Mouse (Mus musculus) cerebellum, adult 11-12 months (tissue): ENCODE measurements around the gene Rprd2.

Experiments
- DNase-seq: peaks from one replicate; pipeline ENCODE4 v3.0.0; 2022

Gene Rprd2

GRCm38 (mm10) chr3:95734092-95734702 is 84.5 kb downstream of the Rprd2 start:
- DNase-seq: no peak

GRCm38 (mm10) chr3:95732744-95733521 is 85.7 kb downstream of the Rprd2 start:
- DNase-seq: no peak

- no peak for DNase-seq
Observed at GRCm38 (mm10) chr3:95732297-95732696, 86.4 kb downstream of the Rprd2 start.

- DNase-seq: no peak
Observed at GRCm38 (mm10) chr3:95731802-95732201, 86.9 kb downstream of the Rprd2 start.

- DNase-seq: no peak
Observed at GRCm38 (mm10) chr3:95730431-95730830, 88.2 kb downstream of the Rprd2 start.

GRCm38 (mm10) chr3:95728906-95729305 is 89.8 kb downstream of the Rprd2 start:
- DNase-seq: no peak

GRCm38 (mm10) chr3:95726696-95727358 is 91.8 kb downstream of the Rprd2 start:
- no peak for DNase-seq

- no peak for DNase-seq
Observed at GRCm38 (mm10) chr3:95725863-95726262, 92.8 kb downstream of the Rprd2 start.

GRCm38 (mm10) chr3:95722386-95722785 is 96.3 kb downstream of the Rprd2 start:
- DNase-seq: no peak

GRCm38 (mm10) chr3:95718153-95718552 is 100.5 kb downstream of the Rprd2 start:
- no peak for DNase-seq

- no peak for DNase-seq
Observed at GRCm38 (mm10) chr3:95716075-95716474, 102.6 kb downstream of the Rprd2 start.
